Mouse (Mus musculus): ENCODE data around the gene Hpn. TPM values are rescaled to one million over a fixed set of nuclear protein-coding genes. Genes with fewer than 3 reads are reported as not detected.

The Hpn gene
- total RNA-seq, 2 experiments from 2014 or later: 14.0 to 15.9 TPM

- intact Hi-C loops (cut with DNase I): no loop called here
- no peak for TF ChIP-seq CTCF (IDR thresholded peaks at IDR 0.05)
- no peak overlapping the region for H3K27ac ChIP-seq
- DNase-seq: no peak
- no peak overlapping the region for H3K4me3 ChIP-seq
Observed at GRCm38 (mm10) chr7:31135717-31136116, 20.6 kb upstream of the Hpn start.

GRCm38 (mm10) chr7:31131866-31132265, 16.8 kb upstream of the Hpn start:
- DNase-seq: peak; percentile 24
- Histone ChIP-seq H3K4me3 (no peak overlapping the region), H3K27ac (peak overlapping the region; percentile 53)
- TF ChIP-seq CTCF (IDR thresholded peaks at IDR 0.05): no peak
- intact Hi-C loops (cut with DNase I): loop anchor here (2.0 kb wide), 2 partner anchors 23 to 41 kb away; partner anchors contain the start of gene Gramd1a

GRCm38 (mm10) chr7:31130841-31131240, 15.8 kb upstream of the Hpn start:
- intact Hi-C loops (cut with DNase I): loop anchor here (2.0 kb wide), 2 partner anchors 24 to 42 kb away; partner anchors contain the start of gene Gramd1a
- no peak overlapping the region for H3K4me3 ChIP-seq
- TF ChIP-seq CTCF (IDR thresholded peaks at IDR 0.05): peak; percentile 91
- DNase-seq: peak; percentile 63
- H3K27ac ChIP-seq: peak overlapping the region; percentile 53

GRCm38 (mm10) chr7:31130197-31130596, 15.1 kb upstream of the Hpn start:
- H3K4me3 ChIP-seq: no peak overlapping the region
- intact Hi-C loops (cut with DNase I): loop anchor here (2.0 kb wide), 2 partner anchors 25 to 43 kb away; partner anchors contain the start of gene Gramd1a
- no peak overlapping the region for H3K27ac ChIP-seq
- TF ChIP-seq CTCF (IDR thresholded peaks at IDR 0.05): no peak
- DNase-seq: no peak

- DNase-seq: peak; percentile 82
- Histone ChIP-seq H3K4me3 (peak overlapping the region; percentile 91), H3K27ac (peak overlapping the region; percentile 99)
- intact Hi-C loops (cut with DNase I): no loop called here
- no peak for TF ChIP-seq CTCF (IDR thresholded peaks at IDR 0.05)
Observed at GRCm38 (mm10) chr7:31128157-31128705, 13.1 kb upstream of the Hpn start.

- peak; percentile 91 for DNase-seq
- intact Hi-C loops (cut with DNase I): no loop called here
- TF ChIP-seq CTCF (IDR thresholded peaks at IDR 0.05): no peak
- peak within 1 kb of the TSS; percentile 91 for H3K4me3 ChIP-seq
- peak within 1 kb of the TSS; percentile 99 for H3K27ac ChIP-seq
Observed at GRCm38 (mm10) chr7:31126851-31127724, 12.0 kb upstream of the Hpn start, which contains the start of gene Scn1b. Gene Scn1b, minus strand, starts transcription at chr7:31127003.

GRCm38 (mm10) chr7:31126211-31126751, 11.2 kb upstream of the Hpn start:
- TF ChIP-seq CTCF (IDR thresholded peaks at IDR 0.05): no peak
- peak overlapping the region; percentile 91 for H3K4me3 ChIP-seq
- peak; percentile 91 for DNase-seq
- H3K27ac ChIP-seq: peak overlapping the region; percentile 99
- intact Hi-C loops (cut with DNase I): no loop called here

GRCm38 (mm10) chr7:31125116-31125515, 10.0 kb upstream of the Hpn start:
- Histone ChIP-seq H3K4me3 (peak overlapping the region; percentile 91), H3K27ac (peak overlapping the region; percentile 99)
- DNase-seq: peak; percentile 58
- TF ChIP-seq CTCF (IDR thresholded peaks at IDR 0.05): no peak
- intact Hi-C loops (cut with DNase I): no loop called here

- H3K4me3 ChIP-seq: peak overlapping the region; percentile 91
- no peak for TF ChIP-seq CTCF (IDR thresholded peaks at IDR 0.05)
- H3K27ac ChIP-seq: peak overlapping the region; percentile 99
- intact Hi-C loops (cut with DNase I): no loop called here
- DNase-seq: no peak
Observed at GRCm38 (mm10) chr7:31124381-31124780, 9.3 kb upstream of the Hpn start.

GRCm38 (mm10) chr7:31123697-31124096, 8.6 kb upstream of the Hpn start:
- Histone ChIP-seq H3K4me3 (peak overlapping the region; percentile 91), H3K27ac (peak overlapping the region; percentile 99)
- no peak for DNase-seq
- TF ChIP-seq CTCF (IDR thresholded peaks at IDR 0.05): no peak
- intact Hi-C loops (cut with DNase I): no loop called here

- intact Hi-C loops (cut with DNase I): no loop called here
- no peak for DNase-seq
- H3K27ac ChIP-seq: peak overlapping the region; percentile 46; the same call in 1 of the 2 replicates
- no peak for TF ChIP-seq CTCF (IDR thresholded peaks at IDR 0.05)
- peak overlapping the region; percentile 91; the same call in 1 of the 2 replicates for H3K4me3 ChIP-seq
Observed at GRCm38 (mm10) chr7:31122641-31123631, 7.8 kb upstream of the Hpn start.

- peak; percentile 61 for DNase-seq
- TF ChIP-seq CTCF (IDR thresholded peaks at IDR 0.05): no peak
- intact Hi-C loops (cut with DNase I): no loop called here
- Histone ChIP-seq H3K4me3 (no peak overlapping the region; the same call in 1 of the 2 replicates), H3K27ac (peak overlapping the region; percentile 93)
Observed at GRCm38 (mm10) chr7:31119556-31119955, 4.5 kb upstream of the Hpn start.
